Mouse (Mus musculus) forebrain, embryonic 10.5 days (tissue): ENCODE data around the gene Xxylt1. TPM values are rescaled to one million over a fixed set of nuclear protein-coding genes. Genes with fewer than 3 reads are reported as not detected.

Experiments
- DNase-seq: peaks from one replicate; pipeline ENCODE4 v3.0.0-alpha.2; 2017; ENCODE audit warnings: low spot score; ENCODE audit errors: extremely low spot score
- H3K27ac ChIP-seq: fragments of 300-500 bp; sonication (generic); 2 replicates; pipeline ENCODE4 v1.5.1; 2016; ENCODE audit warnings: mild to moderate bottlenecking
- H3K27me3 ChIP-seq: fragments of 300-500 bp; sonication (generic); 2 replicates; pipeline ENCODE4 v1.6.1; 2016; ENCODE audit warnings: mild to moderate bottlenecking; ENCODE audit not compliant: poor library complexity, severe bottlenecking
- H3K36me3 ChIP-seq: fragments of 300-500 bp; sonication (generic); replicated peaks from 2 replicates; pipeline ENCODE4 v1.6.1; 2016; ENCODE audit warnings: mild to moderate bottlenecking, moderate library complexity
- H3K4me1 ChIP-seq: fragments of 300-500 bp; sonication (generic); 2 replicates; pipeline ENCODE4 v1.6.1; 2016
- H3K4me3 ChIP-seq: fragments of 300-500 bp; sonication (generic); 2 replicates; pipeline ENCODE4 v1.5.1; 2016; ENCODE audit warnings: mild to moderate bottlenecking, moderate library complexity
- H3K9me3 ChIP-seq: fragments of 300-500 bp; sonication (generic); 2 replicates; pipeline ENCODE4 v1.6.1; 2016; ENCODE audit warnings: mild to moderate bottlenecking, moderate library complexity
- WGBS: fragments of 180-500 bp; shearing (Covaris S2); methylation state at CpG from one replicate; pipeline ENCODE4 v1.1.7; 2016; 5-methylcytosine and 5-hydroxymethylcytosine counted together
- polyA plus RNA-seq: library from polyadenylated mRNA; unstranded; fragments of >200 nt; fragmentation: Nextera tagmentation; extraction: Ambion mirVana; gene quantifications from 2 replicates; pipeline ENCODE4 v1.2.1, GENCODE M21; 2016

The Xxylt1 gene
- polyA plus RNA-seq, 1 experiment from 2014 or later = 13.9 TPM

DNA sequence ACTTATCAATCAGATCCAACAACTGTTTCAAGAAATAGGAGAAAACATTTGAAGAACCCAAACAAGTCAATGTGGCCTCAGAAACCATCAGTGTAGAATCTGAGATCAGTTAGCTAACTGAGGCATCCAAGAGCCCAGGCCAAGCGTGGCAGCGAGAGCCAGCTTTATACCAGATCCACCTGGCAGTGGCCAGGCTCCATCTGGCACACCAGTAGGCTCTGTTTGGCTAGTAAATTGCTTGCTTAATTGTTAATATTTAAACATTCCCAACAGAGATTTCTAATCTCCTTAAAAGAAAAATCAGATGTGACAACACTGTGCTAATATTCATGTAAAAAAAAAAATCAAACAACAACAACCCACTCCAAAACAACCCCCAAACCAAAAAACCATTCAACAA is 83.2 kb downstream of the Xxylt1 start:
- Histone ChIP-seq H3K27ac (no peak overlapping the region), H3K4me1 (peaks cover 22% of the 10 kb centered on the region), H3K36me3 (no peaks in the 10 kb centered on the region), H3K27me3 (no peaks in the 10 kb centered on the region), H3K4me3 (no peak overlapping the region), H3K9me3 (no peaks in the 10 kb centered on the region; the same call in 1 of the 2 replicates)
- DNase-seq = no peak
- WGBS = 92% methylated on average over 2 of the region's 2 CpGs

DNA sequence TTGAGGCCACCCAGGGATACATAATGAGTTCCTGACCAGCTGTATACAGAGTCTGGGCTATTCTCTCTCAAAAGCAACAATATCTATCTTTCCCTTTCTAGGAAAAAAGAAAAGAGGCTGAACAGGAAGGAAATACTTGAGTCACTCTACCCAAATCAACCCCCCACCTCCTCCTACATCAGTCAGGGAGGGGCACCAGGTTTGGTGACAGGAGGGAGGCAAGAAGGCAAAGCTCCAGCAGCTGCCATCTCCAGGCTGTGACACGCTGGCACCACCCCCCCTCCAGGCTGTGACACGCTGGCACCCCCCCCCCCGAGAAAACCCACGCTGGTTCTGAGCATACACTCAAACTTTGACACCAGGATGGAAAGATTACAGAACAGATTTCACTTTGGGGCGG is 85.8 kb downstream of the Xxylt1 start:
- no peaks in the 10 kb centered on the region for H3K36me3 ChIP-seq
- H3K27ac ChIP-seq = no peak overlapping the region
- H3K9me3 ChIP-seq = no peaks in the 10 kb centered on the region
- no peaks in the 10 kb centered on the region for H3K27me3 ChIP-seq
- H3K4me1 ChIP-seq = peaks cover 18% of the 10 kb centered on the region
- H3K4me3 ChIP-seq = no peak overlapping the region
- WGBS = 90% methylated on average over 5 of the region's 5 CpGs
- no peak for DNase-seq

DNA sequence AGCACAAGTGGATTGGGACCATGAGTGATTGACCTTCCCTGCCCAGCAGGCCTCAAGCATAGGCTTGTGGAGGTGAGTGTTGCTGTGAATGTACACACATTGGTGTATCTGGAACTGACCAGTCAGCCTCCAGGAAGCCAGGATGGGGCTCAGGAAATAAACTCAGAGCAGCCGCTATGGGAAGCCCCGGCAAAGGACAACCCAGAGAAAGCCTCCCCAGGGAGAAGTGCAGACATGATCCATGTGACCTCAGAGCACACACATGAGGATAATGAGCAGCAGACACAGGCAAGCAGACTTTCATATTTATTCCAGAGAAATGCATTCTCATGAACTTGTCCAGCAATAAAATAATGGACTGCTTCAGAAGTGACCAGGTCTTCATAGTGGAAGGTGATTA is 86.4 kb downstream of the Xxylt1 start:
- no peak for DNase-seq
- 85% methylated on average over 2 of the region's 2 CpGs for WGBS
- Histone ChIP-seq H3K4me3 (no peak overlapping the region), H3K9me3 (no peaks in the 10 kb centered on the region), H3K4me1 (peaks cover 18% of the 10 kb centered on the region), H3K36me3 (no peaks in the 10 kb centered on the region), H3K27me3 (no peaks in the 10 kb centered on the region), H3K27ac (no peak overlapping the region)

DNA sequence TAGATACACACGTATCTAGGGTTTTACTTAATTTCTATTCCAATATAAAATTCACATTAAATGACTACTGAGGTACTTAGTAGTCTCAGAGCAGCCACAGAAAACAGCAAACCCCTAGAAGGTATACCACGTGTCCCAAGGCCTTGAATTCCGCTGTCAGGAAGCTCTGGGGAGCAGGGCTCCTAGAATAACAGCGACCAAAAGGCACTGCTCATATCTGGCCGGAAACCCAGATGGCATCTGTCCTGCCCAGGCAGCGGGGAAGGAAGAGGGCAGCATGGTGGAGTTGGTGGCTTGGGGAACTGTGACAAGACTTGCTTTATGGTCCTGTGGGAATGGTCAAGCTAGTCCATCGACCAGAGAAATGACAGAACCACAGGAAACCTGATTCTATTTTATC is 86.9 kb downstream of the Xxylt1 start:
- H3K4me3 ChIP-seq = no peak overlapping the region
- H3K36me3 ChIP-seq = no peaks in the 10 kb centered on the region
- no peaks in the 10 kb centered on the region for H3K9me3 ChIP-seq
- WGBS = 87% methylated on average over 7 of the region's 7 CpGs
- no peak for DNase-seq
- H3K27ac ChIP-seq = no peak overlapping the region
- no peaks in the 10 kb centered on the region for H3K27me3 ChIP-seq
- H3K4me1 ChIP-seq = peaks cover 18% of the 10 kb centered on the region

DNA sequence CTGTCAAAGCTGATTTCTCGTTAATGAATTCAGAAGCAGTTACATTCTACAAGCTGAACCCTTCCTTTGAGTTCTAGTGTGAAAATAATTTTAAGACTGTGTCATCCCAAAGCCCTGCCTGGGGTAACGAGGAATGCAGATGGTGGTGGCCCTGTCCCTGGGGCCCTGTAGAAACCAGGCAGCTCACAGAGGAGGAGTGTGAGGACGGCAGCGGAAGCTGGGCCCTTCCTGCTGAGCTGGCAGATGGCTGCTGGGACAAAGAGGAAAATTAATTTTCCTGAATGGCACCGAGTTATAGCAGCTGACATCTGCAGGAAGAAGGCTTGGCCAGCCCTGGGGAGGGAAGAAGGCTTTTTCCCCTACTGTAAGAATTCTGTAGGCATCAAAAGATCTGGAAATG is 88.7 kb downstream of the Xxylt1 start:
- Histone ChIP-seq H3K4me1 (peaks cover 18% of the 10 kb centered on the region), H3K27ac (peak overlapping the region; percentile 13; the same call in 1 of the 2 replicates), H3K4me3 (no peak overlapping the region), H3K9me3 (no peaks in the 10 kb centered on the region), H3K36me3 (no peaks in the 10 kb centered on the region), H3K27me3 (no peaks in the 10 kb centered on the region)
- WGBS = 79% methylated on average over 5 of the region's 5 CpGs
- DNase-seq = no peak

DNA sequence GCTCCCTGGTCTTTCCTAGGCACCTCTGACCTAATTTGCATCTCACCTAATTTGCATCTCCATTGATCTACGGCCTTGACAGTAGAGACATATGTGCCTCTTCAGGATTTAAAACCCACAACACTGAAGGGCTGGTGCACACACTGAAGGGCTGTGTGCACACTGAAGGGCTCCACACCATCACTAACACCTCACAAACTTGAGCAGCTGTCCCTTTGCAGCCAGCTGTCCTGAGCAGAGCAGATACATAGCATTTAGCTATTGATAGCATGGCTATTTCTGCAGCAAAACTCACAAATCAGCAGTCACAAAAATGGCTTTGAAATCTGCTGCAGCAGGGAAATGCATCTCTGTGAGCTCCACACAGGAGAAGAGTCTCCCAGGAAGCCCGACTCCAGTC is 90.6 kb downstream of the Xxylt1 start:
- no peaks in the 10 kb centered on the region for H3K36me3 ChIP-seq
- no peaks in the 10 kb centered on the region for H3K9me3 ChIP-seq
- no peaks in the 10 kb centered on the region for H3K27me3 ChIP-seq
- H3K4me1 ChIP-seq = peaks cover 18% of the 10 kb centered on the region
- DNase-seq = no peak
- no peak overlapping the region for H3K4me3 ChIP-seq
- WGBS = 85% methylated on average over 2 of the region's 2 CpGs
- no peak overlapping the region for H3K27ac ChIP-seq

DNA sequence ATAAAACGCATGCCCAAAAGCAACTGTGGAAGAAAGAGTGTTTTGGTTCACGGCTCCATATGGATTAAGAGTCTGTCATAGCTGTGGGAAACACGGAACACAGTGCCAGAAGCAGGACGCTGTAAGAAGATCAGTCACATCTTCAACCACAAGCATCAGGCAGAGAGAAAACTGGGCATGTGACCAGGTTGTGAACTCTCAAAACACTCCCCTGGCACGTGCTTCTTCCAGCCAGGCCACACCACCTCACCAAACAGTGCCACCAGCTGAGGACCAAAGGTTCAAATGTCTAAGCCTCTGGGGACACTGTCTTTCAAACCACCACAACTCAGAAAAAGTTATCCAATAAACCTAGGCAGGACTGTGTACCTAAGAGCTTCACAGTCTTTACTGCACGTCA is 93.0 kb downstream of the Xxylt1 start:
- Histone ChIP-seq H3K27me3 (no peaks in the 10 kb centered on the region), H3K36me3 (no peaks in the 10 kb centered on the region), H3K9me3 (no peaks in the 10 kb centered on the region), H3K4me3 (no peak overlapping the region), H3K4me1 (peaks cover 24% of the 10 kb centered on the region), H3K27ac (no peak overlapping the region)
- WGBS = 90% methylated on average over 6 of the region's 6 CpGs
- no peak for DNase-seq

DNA sequence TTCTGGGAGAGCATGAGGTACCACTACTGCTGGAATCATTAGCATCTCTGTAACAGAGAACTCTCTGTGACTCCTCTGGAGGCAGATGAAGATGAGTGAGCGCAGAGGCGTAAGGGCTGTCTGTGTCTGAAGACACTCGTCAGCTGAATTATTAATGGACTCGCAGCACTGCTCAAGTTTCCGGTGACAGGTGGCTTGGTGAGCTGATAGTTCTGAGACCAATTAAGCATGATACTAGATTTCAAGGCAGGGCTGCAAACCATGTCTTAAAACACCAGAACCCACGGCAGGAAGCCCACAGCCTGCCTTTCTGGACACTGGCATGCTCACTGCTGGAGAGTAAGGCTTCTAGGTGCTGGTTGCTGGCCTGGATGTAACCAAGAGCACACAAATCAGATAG is 93.5 kb downstream of the Xxylt1 start:
- Histone ChIP-seq H3K4me3 (no peak overlapping the region), H3K27me3 (no peaks in the 10 kb centered on the region), H3K36me3 (no peaks in the 10 kb centered on the region), H3K27ac (no peak overlapping the region), H3K4me1 (peaks cover 23% of the 10 kb centered on the region), H3K9me3 (no peaks in the 10 kb centered on the region)
- WGBS = 87% methylated on average over 6 of the region's 6 CpGs
- DNase-seq = no peak

DNA sequence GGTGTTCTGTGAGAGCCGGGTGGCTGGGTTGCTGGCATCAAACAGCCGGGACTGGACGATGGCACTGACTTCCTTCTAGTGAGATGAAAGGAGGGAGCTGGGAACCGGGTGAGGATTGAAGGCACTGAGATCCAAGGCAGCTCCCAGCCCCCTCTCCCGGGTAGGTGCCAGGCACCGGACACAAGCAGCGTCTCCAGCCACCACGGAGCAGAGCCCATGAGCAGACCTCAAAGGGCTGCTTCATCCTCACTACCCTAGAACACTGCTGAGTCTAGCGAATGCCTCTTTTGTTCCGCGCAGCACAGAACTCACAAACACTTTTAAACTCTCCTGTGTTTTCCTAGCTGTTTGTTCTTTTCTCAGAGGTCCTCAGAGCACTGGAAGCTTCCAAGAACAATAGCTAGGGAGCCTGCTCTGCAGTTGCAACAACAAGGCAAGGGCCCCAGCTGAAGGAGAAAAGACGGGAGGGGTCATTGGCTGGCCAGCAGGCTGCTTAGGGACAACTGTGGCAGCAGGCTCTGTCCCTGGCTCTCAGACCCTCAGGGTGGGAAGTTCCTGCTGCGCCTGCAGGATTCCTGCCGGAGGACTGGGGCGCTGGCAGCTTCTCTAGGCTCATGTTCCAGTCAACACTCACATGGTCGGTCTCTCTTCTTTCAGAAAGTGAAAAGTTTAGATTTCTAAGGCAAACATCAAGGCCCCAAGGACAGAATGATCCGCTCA is 96.2 kb downstream of the Xxylt1 start:
- DNase-seq = no peak
- H3K27me3 ChIP-seq = no peaks in the 10 kb centered on the region
- no peaks in the 10 kb centered on the region for H3K9me3 ChIP-seq
- no peaks in the 10 kb centered on the region for H3K36me3 ChIP-seq
- H3K4me1 ChIP-seq = peaks cover 20% of the 10 kb centered on the region
- peak overlapping the region; percentile 76 for H3K27ac ChIP-seq
- WGBS = 26% methylated on average over 17 of the region's 17 CpGs
- H3K4me3 ChIP-seq = no peak overlapping the region

DNA sequence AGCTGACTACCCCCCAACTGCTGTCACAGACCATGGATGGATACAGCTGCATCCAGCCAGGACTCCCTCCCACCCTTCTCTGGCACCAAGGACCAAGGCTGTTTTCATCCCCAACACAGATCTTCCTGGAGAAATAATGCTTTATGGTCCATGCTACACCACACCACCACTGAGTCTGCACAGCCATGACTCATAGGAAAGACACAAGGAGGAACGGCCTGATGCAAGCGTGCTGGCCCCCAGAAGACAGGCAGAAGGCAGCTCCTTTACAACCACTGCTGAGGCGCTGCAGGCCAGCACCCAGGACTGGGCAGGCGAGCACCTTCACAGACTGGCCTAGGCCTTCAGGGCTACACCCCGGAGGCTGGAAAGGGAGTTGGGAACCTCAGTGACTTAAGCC is 97.1 kb downstream of the Xxylt1 start:
- Histone ChIP-seq H3K27me3 (no peaks in the 10 kb centered on the region), H3K9me3 (no peaks in the 10 kb centered on the region), H3K27ac (no peak overlapping the region), H3K4me3 (no peak overlapping the region), H3K36me3 (no peaks in the 10 kb centered on the region), H3K4me1 (peaks cover 20% of the 10 kb centered on the region)
- DNase-seq = no peak
- WGBS = 89% methylated on average over 5 of the region's 5 CpGs

DNA sequence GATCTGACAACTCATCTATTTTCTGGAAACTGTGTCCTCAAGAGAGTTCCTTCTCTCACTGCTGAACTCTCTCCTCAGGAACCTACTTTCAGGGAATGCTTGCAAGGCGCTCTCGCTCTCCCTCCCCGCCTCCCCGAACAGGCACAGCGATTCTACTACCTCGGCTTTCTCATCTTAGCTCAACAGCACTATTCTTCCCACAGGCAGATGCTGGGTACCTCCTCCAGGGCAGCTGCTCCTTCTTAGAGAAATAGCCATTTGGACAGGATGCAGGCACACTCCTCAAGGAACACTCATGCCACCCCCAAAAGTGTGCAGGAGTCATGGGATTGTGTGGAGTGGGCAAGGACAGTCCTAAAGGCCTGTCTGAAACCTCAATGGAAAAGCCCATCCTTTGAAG is 97.5 kb downstream of the Xxylt1 start:
- WGBS = 68% methylated on average over 6 of the region's 6 CpGs
- DNase-seq = no peak

DNA sequence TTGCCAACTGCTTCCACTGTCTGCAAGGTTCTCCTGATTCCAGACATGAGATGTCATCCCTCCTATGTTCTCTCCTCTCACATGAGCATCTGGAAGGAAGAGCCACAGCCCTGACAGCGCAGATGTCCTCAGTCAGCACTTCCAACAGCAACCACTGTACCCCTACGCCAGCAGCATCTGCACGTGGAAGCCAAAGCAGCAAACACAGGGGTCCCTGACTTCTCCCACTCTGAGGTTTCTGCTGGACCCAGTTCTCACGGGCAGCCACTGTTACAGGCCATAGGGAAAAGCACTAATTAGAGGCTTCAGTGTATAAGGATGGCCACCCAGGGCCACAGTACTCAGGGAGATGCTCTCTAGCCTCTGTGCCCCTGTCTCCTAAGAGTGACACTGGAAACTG is 98.0 kb downstream of the Xxylt1 start:
- DNase-seq = no peak
- H3K9me3 ChIP-seq = no peaks in the 10 kb centered on the region
- 70% methylated on average over 4 of the region's 4 CpGs for WGBS
- H3K27me3 ChIP-seq = no peaks in the 10 kb centered on the region
- no peaks in the 10 kb centered on the region for H3K36me3 ChIP-seq
- no peak overlapping the region for H3K4me3 ChIP-seq
- no peak overlapping the region for H3K27ac ChIP-seq
- peaks cover 20% of the 10 kb centered on the region for H3K4me1 ChIP-seq

More for the DNA sequence above, 97.5 kb downstream of the Xxylt1 start:
- H3K27ac ChIP-seq = no peak overlapping the region
- no peak overlapping the region for H3K4me3 ChIP-seq
- no peaks in the 10 kb centered on the region for H3K9me3 ChIP-seq
- no peaks in the 10 kb centered on the region for H3K27me3 ChIP-seq
- peaks cover 20% of the 10 kb centered on the region for H3K4me1 ChIP-seq
- H3K36me3 ChIP-seq = no peaks in the 10 kb centered on the region

DNA sequence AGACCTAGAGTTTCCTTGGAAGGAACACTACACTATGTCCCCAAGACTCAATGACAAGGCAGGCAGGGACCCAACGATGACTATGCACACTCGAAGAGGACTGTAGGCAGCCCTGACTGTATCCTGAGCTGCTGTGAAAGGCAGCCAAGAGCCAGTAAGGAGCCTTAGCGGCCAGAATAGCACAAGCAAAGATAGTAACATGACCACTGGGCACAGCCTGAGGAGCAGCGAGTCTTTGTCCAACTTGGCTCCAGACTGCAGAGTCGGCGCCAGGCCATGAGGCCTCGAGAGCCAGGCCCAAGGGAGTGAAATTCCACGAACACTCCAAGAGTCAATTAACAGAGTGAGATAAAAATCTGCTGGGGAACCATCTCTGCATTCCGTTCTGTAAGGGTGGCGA is 99.9 kb downstream of the Xxylt1 start:
- no peaks in the 10 kb centered on the region for H3K9me3 ChIP-seq
- 91% methylated on average over 10 of the region's 10 CpGs for WGBS
- no peak overlapping the region for H3K4me3 ChIP-seq
- peaks cover 35% of the 10 kb centered on the region for H3K4me1 ChIP-seq
- H3K36me3 ChIP-seq = no peaks in the 10 kb centered on the region
- no peak for DNase-seq
- H3K27ac ChIP-seq = no peak overlapping the region
- H3K27me3 ChIP-seq = no peaks in the 10 kb centered on the region

DNA sequence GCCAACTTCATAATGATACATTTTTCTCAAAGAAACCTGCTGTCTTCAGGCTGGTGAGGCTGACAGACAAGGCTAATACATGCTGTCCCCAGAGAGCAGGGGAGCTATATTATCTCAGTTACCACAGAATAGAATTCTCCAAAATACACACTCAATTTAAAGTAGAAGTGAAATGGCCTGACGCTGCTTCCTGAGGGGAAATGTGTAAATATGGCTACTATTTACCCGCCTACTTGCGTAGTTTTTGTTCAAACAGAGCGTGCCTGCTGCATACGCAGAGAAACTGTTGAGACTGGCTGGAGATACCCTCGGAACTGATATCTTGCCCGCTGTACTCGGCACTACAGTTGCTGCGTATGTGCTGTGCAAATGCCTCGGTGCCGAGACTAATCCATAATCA is 101.3 kb downstream of the Xxylt1 start:
- whole genome bisulfite sequencing = 93% methylated on average over 11 of the region's 11 CpGs
- Histone ChIP-seq H3K27ac (no peak overlapping the region), H3K9me3 (no peaks in the 10 kb centered on the region), H3K27me3 (no peaks in the 10 kb centered on the region), H3K36me3 (no peaks in the 10 kb centered on the region), H3K4me3 (no peak overlapping the region), H3K4me1 (peaks cover 22% of the 10 kb centered on the region)
- DNase-seq = no peak
